Mouse (Mus musculus): ENCODE measurements around the gene Ctc1.

The Ctc1 gene

GRCm38 (mm10) chr11:69051771-69052170, 36.1 kb downstream of the Ctc1 start:
- DNase-seq, result no peak

DNA sequence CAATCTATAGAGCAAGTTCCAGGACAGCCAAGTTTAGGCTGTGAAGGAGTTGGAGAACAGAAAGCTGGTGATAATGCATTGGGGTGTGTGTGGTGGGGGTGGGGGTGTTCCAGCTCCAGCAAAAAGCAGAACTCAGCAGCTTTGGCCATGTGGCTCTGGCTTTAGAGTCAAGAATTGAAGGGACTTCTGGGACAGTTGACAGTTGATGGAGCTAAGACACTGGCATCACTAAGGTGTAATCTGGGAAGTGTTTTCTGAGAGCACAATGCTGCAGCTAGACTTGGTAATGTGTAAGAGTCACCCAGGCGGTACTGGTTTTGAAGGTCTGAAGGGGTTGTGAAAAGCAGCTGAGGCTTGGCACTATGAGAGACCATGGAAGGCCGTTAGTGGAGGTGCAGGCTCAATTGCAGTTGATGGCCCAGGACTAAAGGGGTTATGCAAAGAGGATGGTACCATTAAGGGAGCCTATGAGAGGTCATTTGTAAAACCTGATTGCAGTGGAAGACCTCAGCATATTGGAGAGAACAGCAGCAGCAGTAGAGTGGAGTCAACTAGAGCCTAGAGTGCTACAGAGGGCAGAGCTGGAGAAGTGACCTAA, 37.2 kb downstream of the Ctc1 start:
- no peak for DNase-seq

DNA sequence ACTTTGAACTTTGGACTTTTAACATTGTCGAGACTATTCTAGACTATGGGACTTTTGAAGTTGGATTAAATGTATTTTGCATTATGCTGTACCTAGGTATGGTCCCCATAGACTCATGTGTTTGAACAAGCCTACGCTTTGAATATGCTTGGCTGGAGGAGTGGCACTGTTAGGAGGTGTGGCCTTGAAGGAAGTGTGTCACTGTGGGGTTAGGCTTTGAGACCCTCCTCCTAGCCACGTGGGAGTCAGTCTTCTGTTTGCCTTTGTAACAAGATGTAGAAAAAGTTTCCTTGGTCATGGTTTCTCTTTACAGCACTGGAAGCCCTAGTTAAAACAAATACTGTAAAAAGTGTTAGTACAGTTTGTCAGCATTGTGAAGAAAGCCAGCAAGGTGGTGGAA, 38.1 kb downstream of the Ctc1 start:
- no peak for DNase-seq

DNA sequence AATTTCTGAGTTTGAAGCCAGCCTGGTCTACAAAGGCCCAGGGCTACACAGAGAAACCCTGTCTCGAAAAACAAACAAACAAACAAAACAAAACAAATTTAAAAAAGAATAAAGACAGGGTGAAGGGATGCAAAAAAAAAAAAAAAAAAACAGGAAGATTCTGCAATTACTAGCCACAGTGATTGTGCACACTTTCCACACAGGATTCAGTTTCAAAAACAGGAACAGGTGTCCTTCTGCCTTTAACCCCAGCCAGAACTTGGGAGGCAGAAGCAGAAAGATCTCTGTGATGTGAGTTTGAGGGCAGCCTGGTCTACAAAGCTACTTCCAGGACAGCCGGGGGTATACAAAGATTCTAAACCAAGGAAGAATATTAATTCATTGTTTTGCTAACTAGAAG, 42.6 kb downstream of the Ctc1 start:
- no peak for DNase-seq

GRCm38 (mm10) chr11:69058729-69059356, 43.1 kb downstream of the Ctc1 start:
- DNase-seq, result no peak

DNA sequence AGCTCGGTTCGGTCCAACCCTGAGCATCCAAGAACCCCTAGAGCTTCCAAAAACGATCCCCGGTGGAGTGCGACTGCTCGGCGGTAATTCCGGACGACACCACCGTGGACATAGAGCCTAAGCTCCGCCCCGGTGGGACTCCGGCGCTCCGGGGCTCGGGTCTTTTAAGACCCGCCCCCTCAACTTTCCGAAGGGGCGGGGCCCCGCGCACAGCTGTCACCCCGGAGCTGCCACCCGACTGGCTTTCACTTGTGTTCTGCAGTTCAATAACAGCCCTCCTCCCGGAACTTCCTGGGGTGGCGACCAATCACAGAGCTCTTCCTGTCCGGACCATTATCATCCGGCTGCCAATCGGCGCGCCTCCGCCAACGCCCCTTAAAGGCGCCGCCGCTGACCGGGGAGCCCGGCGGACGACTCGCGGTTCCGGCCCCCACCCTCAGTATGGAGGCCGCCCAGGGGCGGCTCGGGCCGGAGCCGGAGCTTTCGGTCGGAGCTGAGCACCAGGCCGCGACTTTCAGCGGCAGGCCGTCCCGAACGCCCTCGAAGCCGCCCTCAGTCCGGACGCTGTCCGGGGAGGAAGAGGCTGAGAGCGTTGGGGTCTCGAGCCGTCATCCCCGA, 43.8 kb downstream of the Ctc1 start, which contains the start of gene Borcs6:
Borcs6 (plus strand) TSS at position 361 of the 618 bp plus-strand sequence.
- peak; percentile 95 for DNase-seq

GRCm38 (mm10) chr11:69059975-69060411, 44.3 kb downstream of the Ctc1 start:
- DNase-seq, result no peak

DNA sequence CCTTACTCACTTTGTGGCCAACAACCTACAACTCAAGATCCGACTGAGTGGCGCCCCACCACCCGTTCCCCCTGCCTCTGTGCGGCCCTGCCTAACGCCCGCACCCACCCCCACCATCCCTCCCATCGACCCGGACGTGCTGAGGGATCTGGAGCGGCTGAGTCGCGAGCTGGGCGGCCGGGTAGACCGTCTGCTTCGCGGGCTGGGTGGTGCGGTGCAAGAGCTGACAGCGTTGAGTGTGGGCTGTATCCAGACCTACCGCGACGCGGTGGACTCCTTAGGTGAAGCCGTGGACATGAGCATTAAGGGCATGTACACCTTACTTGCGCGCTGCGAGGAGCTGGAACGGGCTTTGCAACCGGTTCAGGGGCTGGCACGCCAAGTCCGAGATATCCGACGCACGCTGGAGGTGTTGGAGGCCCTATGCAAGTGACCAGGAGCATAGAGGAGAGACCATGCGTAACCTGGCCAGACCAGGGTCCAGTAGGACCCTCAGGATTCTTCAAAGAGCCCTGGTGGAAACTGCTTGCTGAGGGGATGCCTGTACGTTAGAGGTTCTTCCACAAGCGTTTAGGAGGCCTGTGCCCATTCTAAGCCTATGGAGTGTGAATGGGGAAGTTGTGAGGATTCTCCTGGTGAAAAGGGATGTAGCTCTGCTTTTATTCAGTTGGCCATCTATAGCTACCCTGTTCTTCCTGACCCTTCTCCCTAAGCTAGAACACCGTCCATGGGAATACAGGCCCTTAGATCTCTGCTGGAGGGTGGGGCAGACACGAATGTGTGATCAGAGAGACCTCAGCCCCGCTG, 44.9 kb downstream of the Ctc1 start:
- peak; percentile 48 for DNase-seq

DNA sequence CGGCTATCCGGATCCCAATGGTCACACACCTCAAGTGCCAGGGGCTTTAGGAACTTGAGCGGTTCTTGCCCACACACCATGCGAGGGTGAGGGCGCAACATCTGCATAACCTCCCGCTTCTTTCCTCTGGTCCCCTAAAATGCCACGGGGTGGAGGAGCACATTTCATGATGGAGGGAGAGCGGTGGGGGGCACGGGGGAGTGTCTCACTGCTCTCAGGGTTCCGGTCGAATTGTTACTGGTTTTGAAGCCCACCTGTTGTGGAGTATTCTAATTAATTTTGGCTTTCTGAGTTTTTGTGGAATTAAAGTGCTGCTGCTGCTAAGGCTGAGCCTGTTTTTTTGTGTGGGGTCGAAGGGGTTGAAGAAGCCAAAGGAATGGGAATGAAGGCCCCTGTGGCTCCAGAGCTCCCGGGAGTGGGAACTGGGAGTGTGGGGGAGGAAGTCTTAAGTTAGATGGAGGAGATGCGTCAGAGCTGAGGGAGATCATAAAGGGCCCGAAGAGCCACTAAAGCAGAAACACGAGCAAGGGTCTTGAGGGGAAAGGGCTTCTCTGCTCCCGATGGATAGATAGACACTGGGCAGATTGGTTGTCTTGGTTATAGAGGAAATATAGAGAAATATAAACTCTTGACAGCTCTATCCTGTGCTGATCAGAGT, 45.7 kb downstream of the Ctc1 start:
- no peak for DNase-seq

DNA sequence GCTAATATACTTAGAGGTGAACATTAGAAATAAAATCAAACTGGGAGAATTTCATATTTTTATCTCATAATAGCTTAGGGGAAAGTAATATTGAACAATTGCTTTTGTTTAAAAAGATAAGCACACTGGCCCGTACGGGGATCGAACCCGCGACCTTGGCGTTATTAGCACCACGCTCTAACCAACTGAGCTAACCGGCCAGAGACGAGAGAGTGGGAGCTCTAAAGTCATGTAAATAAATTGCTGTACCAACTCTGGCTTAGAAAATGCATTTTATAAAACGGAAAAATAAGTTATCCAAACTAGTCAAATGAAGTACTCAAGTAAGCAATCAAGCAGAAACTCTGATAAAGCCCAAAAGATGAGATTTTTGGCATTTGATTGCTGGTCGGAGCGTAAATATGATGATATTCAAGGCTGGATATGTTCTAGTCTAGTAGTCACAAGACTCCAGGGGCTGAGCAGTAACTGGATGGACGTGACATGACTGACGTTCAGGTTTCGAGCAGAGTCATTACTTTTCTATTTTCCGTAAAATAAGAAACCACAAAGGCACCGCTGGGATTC, 46.6 kb downstream of the Ctc1 start:
- DNase-seq, result peak; percentile 74

DNA sequence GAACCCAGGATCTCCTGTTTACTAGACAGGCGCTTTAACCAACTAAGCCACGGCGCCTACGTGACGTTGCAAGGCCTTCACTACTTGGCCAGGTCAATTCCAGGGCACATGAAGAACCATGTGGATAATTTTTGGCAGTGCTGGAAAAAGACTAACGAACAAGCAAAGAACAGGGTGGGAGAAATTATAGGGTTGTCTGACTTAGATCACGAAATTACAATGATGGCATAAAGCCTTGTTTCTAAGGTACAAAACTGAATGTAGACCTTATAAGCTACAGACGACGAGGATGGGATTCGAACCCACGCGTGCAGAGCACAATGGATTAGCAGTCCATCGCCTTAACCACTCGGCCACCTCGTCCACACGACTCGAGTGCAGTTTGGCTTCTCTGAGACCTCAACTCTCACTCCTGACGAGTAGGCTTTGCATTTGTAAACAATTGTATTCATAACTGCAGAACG, 47.1 kb downstream of the Ctc1 start:
- peak; percentile 92 for DNase-seq

DNA sequence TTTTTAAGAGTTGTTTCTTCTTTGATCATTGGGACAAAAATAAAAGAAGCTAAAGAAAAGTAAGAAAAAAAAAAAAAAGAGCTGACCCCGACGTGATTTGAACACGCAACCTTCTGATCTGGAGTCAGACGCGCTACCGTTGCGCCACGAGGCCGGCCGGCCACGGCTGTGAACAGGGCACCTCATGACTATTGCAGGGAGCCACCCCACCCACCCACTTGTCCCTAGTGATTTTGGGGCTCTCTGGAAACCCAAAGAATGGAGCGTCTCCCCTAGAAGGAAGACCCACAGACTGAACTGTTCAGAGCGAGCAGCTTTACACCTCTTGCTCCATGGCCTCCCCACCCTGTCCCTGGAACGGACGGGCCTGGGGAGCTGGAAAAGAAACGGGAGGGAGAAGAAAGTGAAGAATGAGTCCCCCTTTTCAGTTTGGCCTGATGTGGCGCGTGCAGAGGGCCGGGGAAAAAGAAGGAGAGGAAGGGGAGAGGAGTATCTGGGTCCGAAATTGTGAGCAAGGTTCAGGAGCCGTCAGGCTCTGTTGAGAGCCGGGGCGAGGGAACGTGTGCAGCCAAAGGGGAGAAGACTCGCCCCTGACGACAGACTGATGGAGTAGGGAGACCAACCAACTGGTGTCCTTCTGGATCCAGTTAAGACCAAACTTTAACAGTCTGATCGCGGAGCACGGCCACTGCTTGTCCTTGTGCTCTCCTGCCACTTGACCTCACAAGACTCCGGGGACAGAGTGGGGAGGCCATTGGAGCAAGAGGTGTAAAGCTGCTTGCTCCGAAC, 47.9 kb downstream of the Ctc1 start:
- peak; percentile 67 for DNase-seq

- no peak for DNase-seq
Observed at GRCm38 (mm10) chr11:69064259-69065133, 48.8 kb downstream of the Ctc1 start.

- DNase-seq, result no peak
Observed at GRCm38 (mm10) chr11:69065394-69065925, 49.7 kb downstream of the Ctc1 start.

- peak; percentile 62 for DNase-seq
Observed at GRCm38 (mm10) chr11:69066163-69066861, 50.6 kb downstream of the Ctc1 start.

DNA sequence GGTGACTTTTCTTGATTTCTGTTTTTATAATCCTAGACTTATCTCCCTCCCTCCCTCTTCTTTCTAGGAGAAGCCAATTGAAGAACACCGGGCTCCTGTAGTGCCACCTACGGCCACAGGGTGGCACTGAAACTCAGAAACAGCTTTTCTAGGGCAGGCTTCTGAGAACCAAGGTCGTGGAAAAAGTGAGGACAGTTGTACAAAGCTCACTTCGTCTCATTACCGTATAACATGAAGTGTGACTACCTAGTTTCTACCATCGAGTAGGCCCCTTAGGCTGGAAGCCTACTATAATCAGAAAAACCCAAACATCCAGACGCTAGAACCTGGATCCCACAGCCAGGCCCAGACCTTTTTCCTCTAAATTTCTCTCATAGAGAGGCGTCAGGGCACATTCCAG, 51.2 kb downstream of the Ctc1 start:
- peak; percentile 87 for DNase-seq

GRCm38 (mm10) chr11:69067601-69068000, 51.9 kb downstream of the Ctc1 start:
- no peak for DNase-seq

- no peak for DNase-seq
Observed at GRCm38 (mm10) chr11:69070093-69070492, 54.4 kb downstream of the Ctc1 start.

DNA sequence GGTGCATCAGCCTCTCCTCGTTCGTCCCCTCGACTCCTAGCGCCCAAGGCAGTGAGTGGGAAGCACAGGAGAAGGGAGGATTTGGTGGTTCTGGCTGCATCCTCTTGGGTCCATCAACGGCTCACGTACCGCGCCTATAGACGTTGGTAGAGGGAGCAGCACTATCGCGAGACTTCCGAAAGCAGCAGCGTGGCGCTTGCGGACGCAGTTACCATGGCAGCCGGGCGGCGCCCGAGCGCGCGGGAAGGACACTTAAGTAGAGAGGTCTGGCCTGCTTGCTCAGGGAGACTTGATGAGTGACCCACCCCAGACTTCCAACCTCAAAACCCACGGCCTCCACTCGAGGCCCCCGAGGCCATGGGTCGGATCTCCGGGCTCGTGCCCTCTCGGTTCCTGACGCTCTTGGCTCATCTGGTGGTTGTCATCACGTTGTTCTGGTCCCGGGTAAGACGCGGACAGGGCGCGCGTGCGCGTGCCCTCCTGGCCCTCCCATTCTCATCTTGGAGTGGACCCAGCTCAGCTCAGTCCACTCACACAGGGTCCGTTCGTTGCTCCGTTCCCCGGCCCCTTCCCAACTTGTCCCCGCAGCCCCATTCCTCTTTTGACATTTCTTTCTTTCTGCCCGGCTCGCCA, 55.0 kb downstream of the Ctc1 start, which contains the start of gene Tmem107:
Tmem107 (plus strand) TSS at position 217 of the 633 bp plus-strand sequence.
- peak; percentile 93 for DNase-seq

Measured in cerebellum, adult 11 months (tissue).